Mouse (Mus musculus) 416B (cell line): ENCODE measurements around the gene Cldn15.

ENCODE experiments used
- DNase-seq: peaks from one replicate; pipeline ENCODE4 v3.0.0; 2011; ENCODE audit warnings: low read depth

Cldn15 gene

DNA sequence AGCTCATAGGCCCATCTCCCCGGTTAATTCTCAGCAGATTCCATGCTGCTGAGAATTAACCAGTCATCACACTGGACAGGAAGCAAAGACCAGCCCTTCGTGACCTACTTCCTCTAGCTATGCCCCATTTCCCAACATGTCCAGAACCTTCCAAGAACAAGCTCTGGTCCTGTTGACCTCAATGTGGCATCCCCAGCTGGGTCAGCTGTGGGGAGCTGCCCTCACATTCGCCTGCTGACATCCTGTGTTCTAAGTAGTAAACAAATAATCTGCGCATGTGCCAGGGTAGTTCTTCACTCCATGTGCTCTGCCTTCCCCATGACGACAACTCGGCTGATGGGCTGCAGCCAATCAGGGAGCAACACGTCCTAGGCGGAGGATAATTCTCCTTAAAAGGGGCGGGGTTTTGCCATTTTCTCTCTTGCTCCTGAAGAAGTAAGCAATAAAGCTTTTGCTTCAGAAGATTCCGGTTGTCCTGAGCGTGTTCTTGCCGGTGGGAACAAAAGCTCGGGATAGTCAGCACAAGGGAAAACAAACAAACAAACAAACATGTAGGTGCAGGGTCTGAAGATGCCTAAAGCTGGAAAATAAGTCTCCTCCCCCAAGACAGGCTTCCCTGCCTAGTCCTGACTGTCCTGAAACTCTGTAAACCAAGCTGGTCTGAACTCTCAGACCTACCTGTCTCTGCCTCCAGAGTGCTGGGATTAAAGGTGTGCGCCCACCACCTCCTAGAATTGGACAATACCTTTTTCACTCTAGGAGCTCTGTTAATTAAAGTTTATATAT lies 16.7 kb upstream of the Cldn15 start:
- DNase-seq, result peak; percentile 47

DNA sequence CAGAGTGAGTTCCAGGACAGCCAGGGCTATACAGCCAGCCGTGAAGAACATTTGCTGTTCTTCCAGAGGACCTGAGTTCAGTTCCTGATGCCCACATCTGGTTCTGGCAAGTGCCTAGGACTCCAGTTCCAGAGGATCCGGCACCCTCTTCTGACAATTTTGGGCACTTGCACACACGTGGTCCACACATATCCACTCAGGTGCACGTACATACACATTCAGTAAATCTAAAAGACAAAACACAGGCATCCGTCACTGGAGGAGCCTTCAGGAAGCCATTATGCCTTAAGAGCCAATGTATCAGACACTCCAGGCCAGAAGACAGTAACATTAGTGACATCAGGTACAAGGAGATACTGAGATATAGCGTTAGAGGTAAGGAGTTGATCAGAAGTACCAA lies 15.9 kb upstream of the Cldn15 start:
- no peak for DNase-seq

DNA sequence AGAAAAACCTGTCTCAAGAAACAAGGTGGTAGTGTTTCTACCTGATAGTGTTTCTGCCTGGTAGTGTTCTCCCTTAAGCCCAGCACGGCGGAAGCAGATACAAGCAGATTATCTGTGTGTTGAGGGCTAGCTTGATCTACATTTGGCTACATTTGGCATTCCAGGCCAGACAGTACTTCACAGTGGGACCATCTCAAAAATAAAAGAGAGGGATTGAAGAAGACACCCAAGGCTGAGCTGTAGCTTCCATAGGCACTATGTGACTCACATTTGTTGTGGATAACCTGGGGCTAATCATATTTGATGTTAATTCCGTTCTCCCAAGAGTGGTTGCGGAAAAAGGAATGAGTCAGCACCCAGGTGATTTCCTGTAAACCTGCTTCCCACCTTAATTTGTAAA lies 14.3 kb upstream of the Cldn15 start:
- peak; percentile 21 for DNase-seq

DNA sequence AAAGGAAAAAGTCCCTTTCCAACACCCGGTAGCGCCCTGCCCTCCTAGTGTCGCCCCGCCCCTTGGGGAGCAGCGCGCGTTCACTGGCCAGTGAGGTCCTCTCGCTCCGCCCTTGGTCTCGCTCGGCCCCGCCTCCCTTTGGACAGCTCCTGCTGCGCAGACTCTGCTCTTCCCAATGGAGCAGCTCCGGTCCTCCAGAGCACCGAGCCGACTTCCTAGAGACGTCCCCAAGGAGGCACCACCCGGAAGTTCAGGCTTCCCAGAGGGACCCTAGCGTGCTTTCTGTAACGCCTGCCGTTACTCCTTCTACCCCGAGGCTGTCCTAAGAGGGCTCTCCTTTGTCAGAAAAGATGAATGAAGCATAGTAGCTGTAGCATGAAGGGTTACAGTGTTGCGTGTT lies 13.4 kb upstream of the Cldn15 start, which contains the start of gene Fis1:
Fis1 (plus strand) TSS at position 261 of the 400 bp plus-strand sequence.
- DNase-seq, result peak; percentile 98

DNA sequence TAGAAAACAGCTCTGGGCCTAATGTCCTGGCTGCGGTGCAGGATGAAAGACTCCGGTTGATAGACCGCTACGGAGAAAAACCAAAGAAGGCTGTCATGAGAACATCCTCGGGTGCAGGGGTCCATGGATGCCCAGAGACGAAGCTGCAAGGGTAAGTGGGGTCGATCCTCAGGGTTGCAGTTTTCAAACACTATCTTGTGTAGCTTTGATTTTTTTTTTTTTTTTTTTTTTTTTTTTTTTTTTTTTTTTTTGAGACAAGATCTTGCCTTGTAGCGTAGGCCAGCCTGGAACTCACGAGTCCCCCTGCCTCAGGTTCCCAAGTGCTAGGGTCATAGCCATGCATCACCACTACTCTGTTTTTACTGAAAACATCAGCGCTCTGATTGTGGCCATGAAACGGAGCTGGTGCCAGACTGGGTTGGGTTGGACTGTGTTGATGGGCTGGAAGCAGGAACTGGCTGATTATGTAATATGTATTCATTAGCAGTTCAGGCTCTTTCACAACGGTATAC lies 12.9 kb upstream of the Cldn15 start:
- DNase-seq, result peak; percentile 70

DNA sequence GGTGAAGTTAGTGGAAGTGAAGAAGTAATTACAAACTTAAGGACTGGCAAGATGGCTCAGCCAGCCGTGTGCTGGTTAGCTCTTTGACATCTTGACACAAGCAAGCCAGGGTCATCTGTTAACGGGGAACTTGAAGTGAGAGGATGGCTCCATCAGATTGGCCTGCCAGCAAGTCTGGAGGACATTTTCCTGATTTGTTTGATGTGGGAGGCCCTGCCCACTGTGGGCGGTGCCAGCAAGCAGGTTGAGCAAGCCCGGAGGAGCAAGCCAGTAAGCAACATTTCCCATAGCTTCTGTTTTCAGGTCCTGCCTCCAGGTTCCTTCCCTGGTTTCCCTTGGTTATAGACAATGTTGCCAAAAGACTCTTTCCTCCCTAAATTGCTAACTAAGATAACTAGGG lies 10.8 kb upstream of the Cldn15 start:
- peak; percentile 23 for DNase-seq

- no peak for DNase-seq
Measured at GRCm38 (mm10) chr5:136957250-136957649, 9.2 kb upstream of the Cldn15 start.

- no peak for DNase-seq
Measured at GRCm38 (mm10) chr5:136958991-136959605, 7.3 kb upstream of the Cldn15 start.

GRCm38 (mm10) chr5:136960053-136960452 lies 6.4 kb upstream of the Cldn15 start:
- DNase-seq, result no peak

DNA sequence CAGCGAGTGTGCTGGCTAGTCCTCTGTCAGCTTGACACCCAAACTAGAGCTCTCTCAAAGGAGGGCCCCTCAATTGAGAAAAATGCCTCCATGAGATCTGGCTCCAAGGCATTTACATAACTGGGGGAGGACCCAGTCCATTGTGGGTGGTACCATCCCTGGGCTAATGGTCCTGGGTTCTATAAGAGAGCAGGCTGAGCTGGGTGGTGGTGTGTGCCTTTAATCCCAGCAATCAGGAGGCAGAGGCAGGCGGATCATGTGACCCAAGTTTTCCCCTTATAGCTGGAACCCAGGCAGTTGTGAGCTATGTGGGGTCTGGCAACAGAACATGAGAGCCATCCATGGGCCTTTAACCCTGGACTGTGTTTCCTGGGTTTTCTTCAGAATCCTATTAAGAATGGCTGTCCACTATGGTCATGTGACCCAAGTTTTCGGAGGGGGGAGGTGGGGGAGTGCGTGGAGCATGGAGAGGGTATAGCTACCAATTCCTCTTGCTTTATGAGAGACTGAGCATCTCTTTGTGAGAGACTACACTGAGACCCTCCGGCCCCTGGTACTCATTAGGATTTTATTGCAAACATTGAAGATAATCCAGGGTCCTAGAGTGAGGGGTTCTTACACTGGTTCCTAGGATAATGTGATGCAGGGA lies 5.0 kb upstream of the Cldn15 start:
- DNase-seq, result no peak

DNA sequence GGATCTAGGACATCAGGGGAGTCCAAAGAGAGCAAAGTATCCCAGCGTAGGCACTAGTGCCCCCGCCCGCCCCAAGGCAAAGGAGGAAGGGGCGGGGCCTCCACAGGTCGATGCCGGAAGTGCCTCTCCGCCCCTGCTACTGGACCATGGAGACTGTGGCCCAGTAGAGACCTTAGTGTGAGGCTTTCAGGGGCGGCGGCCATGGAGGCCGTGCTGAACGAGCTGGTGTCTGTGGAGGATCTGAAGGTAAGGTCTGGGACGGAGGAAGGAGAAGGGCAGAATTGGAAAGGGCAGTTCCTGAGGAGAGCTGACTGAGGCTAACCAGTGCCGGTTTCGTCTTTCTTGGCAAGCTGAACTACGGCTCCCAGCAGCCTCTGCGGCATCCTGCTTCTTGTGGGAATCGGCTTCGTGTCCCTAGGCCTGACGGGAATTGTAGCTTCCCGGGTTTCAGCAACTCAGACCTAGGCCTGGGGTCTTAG lies 4.4 kb upstream of the Cldn15 start:
- peak; percentile 93 for DNase-seq

GRCm38 (mm10) chr5:136962501-136962900 lies 3.9 kb upstream of the Cldn15 start:
- DNase-seq, result peak; percentile 84

DNA sequence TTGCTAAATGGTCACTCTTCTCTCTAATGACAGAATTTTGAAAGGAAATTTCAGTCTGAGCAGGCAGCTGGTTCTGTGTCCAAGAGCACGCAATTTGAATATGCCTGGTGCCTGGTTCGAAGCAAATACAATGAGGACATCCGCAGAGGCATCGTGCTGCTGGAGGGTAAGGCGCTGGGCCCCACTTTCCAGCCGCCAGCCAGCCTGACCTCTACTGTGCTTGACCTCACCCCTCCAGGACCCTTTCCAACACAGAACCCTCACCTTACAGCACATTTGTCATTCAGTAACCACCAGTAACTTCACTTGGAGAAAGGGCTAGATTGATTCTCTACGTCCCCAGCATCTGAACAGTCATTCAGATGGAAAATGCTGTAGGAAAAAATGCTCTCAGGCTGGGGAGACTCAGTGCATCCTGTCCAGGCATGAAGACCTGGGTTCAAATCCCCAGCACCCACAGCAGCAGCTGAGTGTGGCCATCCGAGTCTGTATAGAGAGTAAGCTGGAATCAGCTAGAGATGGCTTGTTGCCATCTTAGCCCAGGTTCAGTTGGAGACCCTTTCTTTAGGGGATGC lies 3.4 kb upstream of the Cldn15 start:
- no peak for DNase-seq

- DNase-seq, result no peak
Measured at GRCm38 (mm10) chr5:136965210-136965609, 1.2 kb upstream of the Cldn15 start.

DNA sequence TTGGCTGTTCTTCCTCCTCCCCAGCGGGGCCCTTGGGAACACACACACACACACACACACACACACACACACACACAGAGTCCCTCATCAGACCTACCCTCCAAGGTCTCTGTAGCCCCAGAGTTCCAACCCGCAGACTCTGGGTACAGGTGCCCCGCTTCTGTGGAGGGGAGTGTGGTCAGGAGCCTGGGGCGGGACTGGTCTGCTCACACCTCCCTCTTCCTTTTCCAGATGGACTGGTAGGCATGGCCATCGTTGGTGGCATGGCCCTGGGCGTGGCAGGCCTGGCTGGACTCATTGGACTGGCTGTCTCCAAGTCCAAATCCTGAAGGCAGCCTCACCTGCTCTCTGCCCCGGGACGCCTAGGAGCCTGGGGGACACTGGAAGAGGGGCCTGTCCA lies 730 bp upstream of the Cldn15 start:
- DNase-seq, result no peak

GRCm38 (mm10) chr5:136966861-136967455 lies 542 bp downstream of the Cldn15 start:
- no peak for DNase-seq

- no peak for DNase-seq
Measured at GRCm38 (mm10) chr5:136967592-136967991, 1.2 kb downstream of the Cldn15 start.

DNA sequence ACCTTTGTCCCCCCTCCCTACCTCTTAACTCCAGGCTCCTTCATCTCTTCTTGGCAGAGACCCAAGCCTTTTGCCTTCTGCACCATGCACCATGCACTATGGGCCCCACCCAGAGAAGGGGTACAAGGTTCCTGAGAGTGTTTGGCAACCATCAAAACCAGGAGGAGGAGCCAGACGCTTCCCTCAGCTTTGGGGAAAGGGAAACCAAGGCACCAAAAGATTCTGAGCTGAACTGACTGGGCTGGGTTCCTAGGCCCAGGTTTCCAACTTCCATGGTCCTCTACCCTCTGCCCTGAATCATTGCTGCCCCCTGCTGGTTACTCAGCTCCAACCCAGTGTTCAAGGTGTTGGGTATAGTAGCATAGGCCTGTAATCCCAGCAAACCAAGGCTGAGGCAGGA lies 4.3 kb downstream of the Cldn15 start:
- peak; percentile 81 for DNase-seq

DNA sequence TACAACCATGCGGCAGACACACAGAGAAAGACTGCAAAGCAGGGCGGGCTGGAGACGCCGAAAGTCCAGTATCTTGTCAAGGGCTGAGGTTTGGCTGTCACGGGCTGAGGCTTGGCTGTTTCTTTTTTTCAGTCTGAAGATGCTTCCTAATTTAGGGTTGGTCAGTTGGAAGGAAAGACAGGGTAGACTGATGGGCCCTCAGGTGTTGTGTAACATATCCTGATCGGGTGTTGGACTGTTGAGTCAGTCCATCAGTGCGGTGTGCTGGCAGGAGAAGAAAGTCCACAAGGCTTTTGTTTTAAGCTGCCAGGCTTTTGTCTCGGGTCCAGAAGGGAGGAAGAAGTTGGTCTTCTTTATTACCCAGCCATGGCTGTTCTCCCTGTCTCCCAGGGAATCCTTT lies 7.3 kb downstream of the Cldn15 start:
- DNase-seq, result peak; percentile 82

DNA sequence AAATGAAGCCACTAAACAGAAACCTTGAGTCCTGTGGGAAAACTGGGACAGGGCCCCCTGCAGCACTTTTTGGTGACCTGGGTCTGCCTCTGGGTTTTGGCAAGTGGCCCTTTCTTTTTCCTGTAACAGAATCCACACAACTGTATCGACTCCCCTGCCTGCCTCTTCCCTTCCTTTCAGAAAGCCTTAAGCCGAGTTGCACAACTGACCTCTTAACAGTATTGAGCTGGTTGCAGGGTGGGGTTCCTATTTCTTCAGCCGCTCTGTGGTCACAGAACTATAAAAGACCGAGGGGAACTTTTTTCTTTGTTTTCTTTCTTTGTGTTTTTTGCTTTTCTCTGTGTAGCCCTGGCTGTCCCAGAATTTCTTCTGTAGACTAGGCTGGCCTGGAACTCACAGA lies 11.4 kb downstream of the Cldn15 start:
- DNase-seq, result peak; percentile 89

DNA sequence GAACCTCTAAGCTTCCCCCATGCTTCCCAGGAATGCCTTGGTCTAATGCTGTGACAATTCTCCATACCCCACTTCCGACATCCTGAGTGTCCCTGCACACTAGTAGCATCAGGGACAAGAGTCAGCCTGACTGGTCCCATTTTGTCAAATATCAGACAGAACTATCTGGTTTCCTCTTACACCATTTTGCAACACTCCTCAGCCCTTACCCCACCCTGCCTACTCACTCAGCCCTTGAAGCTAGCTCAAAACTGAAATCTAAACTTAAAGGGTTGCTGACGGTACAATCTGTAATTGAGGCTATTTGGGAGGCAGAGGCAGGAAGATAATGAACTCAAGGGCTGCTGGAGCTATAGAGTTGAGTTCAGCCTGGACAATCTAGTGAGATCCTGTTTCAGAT lies 13.3 kb downstream of the Cldn15 start:
- peak; percentile 67 for DNase-seq

- no peak for DNase-seq
Measured at GRCm38 (mm10) chr5:136980974-136981373, 14.6 kb downstream of the Cldn15 start.
